Mouse (Mus musculus) CH12.LX (cell line): ENCODE data around the gene Ltn1.

Experiments used
- POLR2A ChIP-seq: IDR thresholded peaks from 2 replicates; pipeline ENCODE4 v1.6.1; 2011; ENCODE audit warnings: low read depth, mild to moderate bottlenecking, improper control_type of control experiment, low read length
- USF1 ChIP-seq: IDR thresholded peaks from 2 replicates; pipeline ENCODE4 v1.6.1; 2014; ENCODE audit warnings: low read depth, mild to moderate bottlenecking, inconsistent platforms, low read length, improper control_type of control experiment
- USF2 ChIP-seq: conservative IDR thresholded peaks from 2 replicates; pipeline ENCODE4 v1.6.1; 2011; ENCODE audit warnings: low read depth, low read length, improper control_type of control experiment

- TF ChIP-seq USF1 = no peak
- no peak for TF ChIP-seq USF2
- TF ChIP-seq POLR2A = no peak
Observed at GRCm38 (mm10) chr16:87458752-87459151, 26.3 kb upstream of the Ltn1 start.
